Mouse (Mus musculus) liver, embryonic 15.5 days (tissue): ENCODE data around the gene Sigirr. TPM values are rescaled to one million over a fixed set of nuclear protein-coding genes. Genes with fewer than 3 reads are reported as not detected.

Experiments
- ATAC-seq: fragments of 200-750 bp; cut with Nextera tagmentation; 2 replicates; pipeline ENCODE4 v1.8.0; 2017; ENCODE audit warnings: moderate number of reproducible peaks, mild to moderate bottlenecking, moderate library complexity; ENCODE audit not compliant: insufficient read depth
- H3K27ac ChIP-seq: fragments of 300-500 bp; sonication (generic); replicated peaks from 2 replicates; pipeline ENCODE4 v1.5.1; 2015; ENCODE audit warnings: mild to moderate bottlenecking, inconsistent platforms
- H3K27me3 ChIP-seq: fragments of 300-500 bp; sonication (generic); 2 replicates; pipeline ENCODE4 v1.6.1; 2015; ENCODE audit warnings: mild to moderate bottlenecking, inconsistent platforms
- H3K36me3 ChIP-seq: fragments of 300-500 bp; sonication (generic); replicated peaks from 2 replicates; pipeline ENCODE4 v1.6.1; 2015; ENCODE audit warnings: moderate library complexity, mild to moderate bottlenecking, inconsistent platforms
- H3K4me1 ChIP-seq: fragments of 300-500 bp; sonication (generic); replicated peaks from 2 replicates; pipeline ENCODE4 v1.6.1; 2015; ENCODE audit warnings: inconsistent platforms
- H3K4me2 ChIP-seq: fragments of 300-500 bp; sonication (generic); 2 replicates; pipeline ENCODE4 v1.6.1; 2015; ENCODE audit warnings: moderate library complexity, mild to moderate bottlenecking, inconsistent platforms
- H3K4me3 ChIP-seq: fragments of 300-500 bp; sonication (generic); replicated peaks from 2 replicates; pipeline ENCODE4 v1.5.1; 2015; ENCODE audit warnings: mild to moderate bottlenecking, inconsistent platforms
- H3K9ac ChIP-seq: fragments of 300-500 bp; sonication (generic); 2 replicates; pipeline ENCODE4 v1.6.1; 2015; ENCODE audit warnings: moderate library complexity, mild to moderate bottlenecking, inconsistent platforms
- H3K9me3 ChIP-seq: fragments of 300-500 bp; sonication (generic); replicated peaks from 2 replicates; pipeline ENCODE4 v1.6.1; 2016; ENCODE audit warnings: inconsistent platforms
- WGBS: fragments of 180-500 bp; shearing (Covaris S2); methylation state at CpG from one replicate; pipeline ENCODE4 v1.1.7; 2015; ENCODE audit warnings: mixed read lengths; ENCODE audit not compliant: insufficient replicate concordance; 5-methylcytosine and 5-hydroxymethylcytosine counted together
- polyA plus RNA-seq: library from polyadenylated mRNA; unstranded; fragments of >200 nt; fragmentation: Nextera tagmentation; extraction: Ambion mirVana; gene quantifications from 2 replicates; pipeline ENCODE4 v1.2.1, GENCODE M21; 2015

Sigirr gene
- polyA plus RNA-seq, 1 experiment from 2014 or later = 22.1 TPM

- no peak overlapping the region for H3K4me2 ChIP-seq
- no peaks in the 10 kb centered on the region for H3K4me1 ChIP-seq
- H3K27me3 ChIP-seq = peaks cover 45% of the 10 kb centered on the region; the same call in 1 of the 2 replicates
- ATAC-seq = no peak
- 72% methylated on average over 4 of the region's 4 CpGs for WGBS
- no peak overlapping the region for H3K4me3 ChIP-seq
- no peaks in the 10 kb centered on the region for H3K36me3 ChIP-seq
- H3K9ac ChIP-seq = no peak overlapping the region
- H3K27ac ChIP-seq = no peak overlapping the region
- H3K9me3 ChIP-seq = no peaks in the 10 kb centered on the region
Measured at GRCm38 (mm10) chr7:141078876-141079275, 21.5 kb downstream of the Sigirr start.

GRCm38 (mm10) chr7:141077841-141078240 lies 22.5 kb downstream of the Sigirr start, which contains the start of gene Pkp3:
Gene Pkp3, plus strand, starts transcription at chr7:141078218.
- no peak for ATAC-seq
- Histone ChIP-seq H3K36me3 (no peaks in the 10 kb centered on the region), H3K27me3 (peaks cover 49% of the 10 kb centered on the region; the same call in 1 of the 2 replicates), H3K27ac (no peak within 1 kb of the TSS), H3K4me3 (no peak within 1 kb of the TSS), H3K9me3 (no peaks in the 10 kb centered on the region), H3K4me2 (no peak within 1 kb of the TSS), H3K9ac (no peak within 1 kb of the TSS), H3K4me1 (no peaks in the 10 kb centered on the region)
- WGBS = 79% methylated on average over 15 of the region's 15 CpGs

- WGBS = 41% methylated on average over 4 of the region's 4 CpGs
- Histone ChIP-seq H3K36me3 (no peaks in the 10 kb centered on the region), H3K4me3 (no peak overlapping the region), H3K27ac (no peak overlapping the region), H3K9me3 (no peaks in the 10 kb centered on the region), H3K9ac (no peak overlapping the region), H3K27me3 (peaks cover 62% of the 10 kb centered on the region), H3K4me1 (peaks cover 17% of the 10 kb centered on the region), H3K4me2 (no peak overlapping the region)
- no peak for ATAC-seq
Measured at GRCm38 (mm10) chr7:141073782-141074181, 26.6 kb downstream of the Sigirr start.

GRCm38 (mm10) chr7:141072017-141072745 lies 28.2 kb downstream of the Sigirr start:
- H3K27me3 ChIP-seq = peaks cover 66% of the 10 kb centered on the region
- no peak overlapping the region for H3K9ac ChIP-seq
- peaks cover 17% of the 10 kb centered on the region for H3K4me1 ChIP-seq
- H3K4me2 ChIP-seq = no peak overlapping the region
- H3K9me3 ChIP-seq = no peaks in the 10 kb centered on the region
- WGBS = 12% methylated on average over 23 of the region's 23 CpGs
- H3K4me3 ChIP-seq = no peak overlapping the region
- ATAC-seq = no peak
- H3K27ac ChIP-seq = no peak overlapping the region
- H3K36me3 ChIP-seq = no peaks in the 10 kb centered on the region

GRCm38 (mm10) chr7:141070058-141070862 lies 30.1 kb downstream of the Sigirr start:
- Histone ChIP-seq H3K4me1 (peaks cover 17% of the 10 kb centered on the region), H3K9me3 (no peaks in the 10 kb centered on the region), H3K27ac (no peak overlapping the region), H3K4me2 (peak overlapping the region; percentile 64), H3K4me3 (peak overlapping the region; percentile 40), H3K36me3 (no peaks in the 10 kb centered on the region), H3K27me3 (peaks cover 74% of the 10 kb centered on the region), H3K9ac (no peak overlapping the region)
- ATAC-seq = no peak
- WGBS = under 1% methylated on average over 51 of the region's 51 CpGs

GRCm38 (mm10) chr7:141068351-141068750 lies 32.0 kb downstream of the Sigirr start:
- Histone ChIP-seq H3K9ac (no peak overlapping the region), H3K9me3 (no peaks in the 10 kb centered on the region), H3K4me1 (peaks cover 32% of the 10 kb centered on the region), H3K36me3 (no peaks in the 10 kb centered on the region), H3K27me3 (peaks cover 82% of the 10 kb centered on the region), H3K4me2 (no peak overlapping the region), H3K27ac (no peak overlapping the region), H3K4me3 (no peak overlapping the region)
- no peak for ATAC-seq
- 62% methylated on average over 19 of the region's 19 CpGs for WGBS

- H3K4me2 ChIP-seq = peak overlapping the region; percentile 32
- H3K27me3 ChIP-seq = peaks cover 86% of the 10 kb centered on the region
- no peak overlapping the region for H3K27ac ChIP-seq
- no peak overlapping the region for H3K9ac ChIP-seq
- H3K9me3 ChIP-seq = no peaks in the 10 kb centered on the region
- no peak for ATAC-seq
- 56% methylated on average over 7 of the region's 7 CpGs for WGBS
- peaks cover 37% of the 10 kb centered on the region for H3K4me1 ChIP-seq
- H3K36me3 ChIP-seq = no peaks in the 10 kb centered on the region
- H3K4me3 ChIP-seq = no peak overlapping the region
Measured at GRCm38 (mm10) chr7:141064576-141064975, 35.8 kb downstream of the Sigirr start.

- H3K4me3 ChIP-seq = no peak overlapping the region
- no peaks in the 10 kb centered on the region for H3K9me3 ChIP-seq
- H3K4me2 ChIP-seq = peak overlapping the region; percentile 32
- peaks cover 37% of the 10 kb centered on the region for H3K4me1 ChIP-seq
- no peak overlapping the region for H3K9ac ChIP-seq
- H3K27me3 ChIP-seq = peaks cover 88% of the 10 kb centered on the region
- ATAC-seq = peak; percentile 35
- H3K36me3 ChIP-seq = no peaks in the 10 kb centered on the region
- no peak overlapping the region for H3K27ac ChIP-seq
- 18% methylated on average over 7 of the region's 7 CpGs for WGBS
Measured at GRCm38 (mm10) chr7:141064175-141064574, 36.2 kb downstream of the Sigirr start.

- no peaks in the 10 kb centered on the region for H3K36me3 ChIP-seq
- ATAC-seq = no peak
- H3K9ac ChIP-seq = no peak overlapping the region
- peaks cover 89% of the 10 kb centered on the region for H3K27me3 ChIP-seq
- no peaks in the 10 kb centered on the region for H3K9me3 ChIP-seq
- no peak overlapping the region for H3K4me2 ChIP-seq
- WGBS = 52% methylated on average over 3 of the region's 3 CpGs
- peaks cover 37% of the 10 kb centered on the region for H3K4me1 ChIP-seq
- H3K4me3 ChIP-seq = no peak overlapping the region
- H3K27ac ChIP-seq = no peak overlapping the region
Measured at GRCm38 (mm10) chr7:141063353-141063752, 37.0 kb downstream of the Sigirr start.

- H3K9me3 ChIP-seq = no peaks in the 10 kb centered on the region
- H3K4me2 ChIP-seq = no peak overlapping the region
- ATAC-seq = no peak
- H3K27ac ChIP-seq = no peak overlapping the region
- WGBS = 25% methylated on average over 7 of the region's 7 CpGs
- H3K36me3 ChIP-seq = no peaks in the 10 kb centered on the region
- H3K4me3 ChIP-seq = no peak overlapping the region
- peaks cover 37% of the 10 kb centered on the region for H3K4me1 ChIP-seq
- H3K9ac ChIP-seq = no peak overlapping the region
- peaks cover 88% of the 10 kb centered on the region for H3K27me3 ChIP-seq
Measured at GRCm38 (mm10) chr7:141062525-141062924, 37.8 kb downstream of the Sigirr start.

- no peak overlapping the region for H3K27ac ChIP-seq
- no peaks in the 10 kb centered on the region for H3K36me3 ChIP-seq
- peak overlapping the region; percentile 48 for H3K4me3 ChIP-seq
- H3K4me2 ChIP-seq = peak overlapping the region; percentile 74
- 4% methylated on average over 37 of the region's 37 CpGs for WGBS
- no peaks in the 10 kb centered on the region for H3K9me3 ChIP-seq
- H3K27me3 ChIP-seq = peaks cover 83% of the 10 kb centered on the region
- H3K9ac ChIP-seq = no peak overlapping the region
- H3K4me1 ChIP-seq = peaks cover 37% of the 10 kb centered on the region
- 0 out of 2 replicates have a peak, but pooled peaks have one; percentile 7 for ATAC-seq
Measured at GRCm38 (mm10) chr7:141061269-141061692, 39.1 kb downstream of the Sigirr start.
